In the genomic region with DNA sequence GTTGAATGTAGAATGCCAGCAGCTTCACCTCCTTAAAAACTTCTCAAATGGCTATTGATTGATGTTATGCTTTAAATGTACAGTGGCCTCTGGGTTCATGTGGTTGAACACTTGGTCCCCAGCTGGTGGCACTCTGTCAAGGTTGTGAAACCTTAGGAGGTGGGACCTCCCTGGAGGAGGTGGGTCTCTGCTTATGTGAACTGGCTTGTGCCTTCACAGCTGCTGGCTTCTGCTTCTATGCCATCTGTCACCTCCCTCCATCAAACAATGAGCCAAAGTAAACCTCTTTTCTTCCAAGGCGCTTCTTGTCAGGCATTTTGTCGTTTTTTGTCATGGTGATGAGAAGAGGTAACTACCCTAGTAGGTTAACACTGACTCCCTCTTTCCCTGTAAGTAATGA, we compare ENCODE assay signal across 9 mouse cellular contexts. TPM values are rescaled to one million over a fixed set of nuclear protein-coding genes. Genes with fewer than 3 reads are reported as not detected.
DNase-seq lines count a peak whose midpoint lies in the region; ATAC-seq and TF ChIP-seq lines count a peak whose summit lies in the region.
"Had no signal": no experiment of that assay in that cellular context is flagged by ENCODE, and none has a peak within 500 bp of the region (broad histone marks: within the 10 kb centered on the region; RNA-seq: fewer than 3 reads in every experiment).

No protein-coding gene starts in this region.

- intact Hi-C loops in heart, adult 2 months (cut with DNase I) = no loop called here

- H3K9ac ChIP-seq in heart, adult 2 months (ENCODE audit: low read depth, low read length) = no peak overlapping the region
- H3K9ac ChIP-seq in heart, embryonic 11.5 days (ENCODE audit: low read depth, low read length) = no peak overlapping the region
- no peak overlapping the region for H3K9ac ChIP-seq in kidney, postnatal 0 days (ENCODE audit: low read depth, low read length)
- H3K9ac ChIP-seq: liver, embryonic 13.5 days had no signal

- no peak overlapping the region for H3K4me3 ChIP-seq in heart, adult 2 months
- no peak overlapping the region for H3K4me3 ChIP-seq in heart, embryonic 11.5 days (ENCODE audit: low read depth, low read length)
- no peak overlapping the region for H3K4me3 ChIP-seq in kidney, postnatal 0 days (replicated peaks; ENCODE audit: low read depth, low read length)
- H3K4me3 ChIP-seq in layer of hippocampus, adult 2 months = no peak overlapping the region
- H3K4me3 ChIP-seq: liver, embryonic 13.5 days had no signal

- no peak for TF ChIP-seq POLR2A in heart, adult 2 months (IDR thresholded peaks at IDR 0.05; ENCODE audit: insufficient read depth, low read depth, low read length)

- no peaks in the 10 kb centered on the region for H3K9me3 ChIP-seq in heart, embryonic 11.5 days (replicated peaks; ENCODE audit: control insufficient read depth, low read length)
- H3K9me3 ChIP-seq in kidney, postnatal 0 days (replicated peaks; ENCODE audit: low read length) = no peaks in the 10 kb centered on the region
- H3K9me3 ChIP-seq: liver, embryonic 13.5 days had no signal

- ATAC-seq in heart, embryonic 11.5 days (replicated peaks; ENCODE audit: insufficient number of reproducible peaks, low FRiP score, low TSS enrichment) = no peak
- peak; percentile 77; the same call in 1 of the 2 replicates for ATAC-seq in kidney, postnatal 0 days (replicated peaks; ENCODE audit: low FRiP score, low read depth)

- H3K79me2 ChIP-seq in heart, adult 2 months (replicated peaks; ENCODE audit: control insufficient read depth, insufficient read depth, low read length) = peaks cover 17% of the 10 kb centered on the region

- H3K4me2 ChIP-seq in heart, embryonic 11.5 days = no peak overlapping the region
- no peak overlapping the region for H3K4me2 ChIP-seq in kidney, postnatal 0 days (ENCODE audit: low read length)
- H3K4me2 ChIP-seq: liver, embryonic 13.5 days had no signal

- WGBS in heart, adult 2 months = 63% methylated on average over 2 of the region's 2 CpGs
- 49% methylated on average over 2 of the region's 2 CpGs for WGBS in heart, embryonic 11.5 days (ENCODE audit: insufficient replicate concordance)
- 25% methylated on average over 2 of the region's 2 CpGs for WGBS in kidney, postnatal 0 days

- no peaks in the 10 kb centered on the region for H3K27me3 ChIP-seq in heart, adult 2 months (ENCODE audit: control insufficient read depth, insufficient read depth, low read length)
- no peaks in the 10 kb centered on the region for H3K27me3 ChIP-seq in heart, embryonic 11.5 days (ENCODE audit: control insufficient read depth, insufficient read depth, low read length)
- no peaks in the 10 kb centered on the region for H3K27me3 ChIP-seq in kidney, postnatal 0 days (ENCODE audit: insufficient read depth, low read length)
- H3K27me3 ChIP-seq: liver, embryonic 13.5 days had no signal

- H3K4me1 ChIP-seq in heart, adult 2 months (ENCODE audit: control insufficient read depth, insufficient read depth, low read length) = peaks cover 8% of the 10 kb centered on the region
- H3K4me1 ChIP-seq in heart, embryonic 11.5 days (ENCODE audit: control insufficient read depth, insufficient read depth, low read length) = peaks cover 8% of the 10 kb centered on the region; the same call in 1 of the 2 replicates
- H3K4me1 ChIP-seq in kidney, postnatal 0 days (replicated peaks; ENCODE audit: insufficient read depth, low read length) = no peaks in the 10 kb centered on the region

- no peak for TF ChIP-seq CTCF in heart, adult 2 months (IDR thresholded peaks at IDR 0.05)
- TF ChIP-seq CTCF in kidney, postnatal 0 days (IDR thresholded peaks at IDR 0.05; ENCODE audit: low read depth) = no peak
- TF ChIP-seq CTCF in layer of hippocampus, adult 2 months (conservative IDR thresholded peaks at IDR 0.05) = no peak

- no peak for TF ChIP-seq EP300 in heart, adult 2 months (IDR thresholded peaks at IDR 0.05; ENCODE audit: insufficient read depth, low read depth, low read length)

- H3K27ac ChIP-seq in heart, adult 2 months = no peak overlapping the region
- no peak overlapping the region for H3K27ac ChIP-seq in heart, embryonic 11.5 days (ENCODE audit: low read depth, low read length)
- no peak overlapping the region for H3K27ac ChIP-seq in kidney, postnatal 0 days
- H3K27ac ChIP-seq in layer of hippocampus, adult 2 months = no peak overlapping the region
- H3K27ac ChIP-seq: liver, embryonic 13.5 days had no signal

- no peaks in the 10 kb centered on the region; the same call in 1 of the 2 replicates for H3K36me3 ChIP-seq in heart, adult 2 months (ENCODE audit: control insufficient read depth, insufficient read depth, low read length)
- H3K36me3 ChIP-seq in heart, embryonic 11.5 days (ENCODE audit: control insufficient read depth, insufficient read depth, low read length) = no peaks in the 10 kb centered on the region
- no peaks in the 10 kb centered on the region for H3K36me3 ChIP-seq in kidney, postnatal 0 days (ENCODE audit: insufficient read depth, low read length)

- peak; percentile 39 for DNase-seq in heart, adult 2 months
- DNase-seq in 416B (ENCODE audit: low read depth) (peak; percentile 31), adipocyte (ENCODE audit: low spot score) (peak; percentile 60)
- peak; percentile 70 for DNase-seq in kidney, postnatal 0 days (ENCODE audit: low spot score)
- DNase-seq in layer of hippocampus, adult 2 months (ENCODE audit: low spot score in 2 of 2) = no peak
- DNase-seq in layer of hippocampus, adult 9-11 months = no peak
- no peak for DNase-seq in frontal cortex, postnatal 14 days (ENCODE audit: low spot score in 2 of 2)
- DNase-seq: liver, embryonic 13.5 days had no signal

RNA-seq across cellular contexts. Expression of a gene that starts 13.8 kb away (rescaled TPM):
- 100 to 1,000 TPM in 1 of 2 experiments, 10 to 100 TPM in 1; 93.0 to 101 TPM for total RNA-seq in heart, adult 2 months (2021)
- 21.5 and 39.1 TPM in 2 replicates for polyA plus RNA-seq in heart, adult 2 months (2012; rRNA removed)
- 68.4 and 79.3 TPM in 2 replicates for polyA plus RNA-seq in heart, embryonic 11.5 days (2014; fragmentation: Nextera tagmentation; extraction: Ambion mirVana)
- 64.5 and 64.7 TPM in 2 replicates for polyA plus RNA-seq in kidney, postnatal 0 days (2015; fragmentation: Nextera tagmentation; extraction: Ambion mirVana)
- total RNA-seq in layer of hippocampus, adult 2 months (2021) = 100 to 1,000 TPM; 202 to 216 TPM

RNA-seq across cellular contexts. Expression of a gene that starts 31.7 kb away (rescaled TPM):
- total RNA-seq in heart, adult 2 months (2021) = 10 to 100 TPM; 10.1 to 13.8 TPM
- 6.0 and 7.4 TPM in 2 replicates for polyA plus RNA-seq in heart, adult 2 months (2012; rRNA removed)
- 18.6 and 19.4 TPM in 2 replicates for polyA plus RNA-seq in heart, embryonic 11.5 days (2014; fragmentation: Nextera tagmentation; extraction: Ambion mirVana)
- 18.5 and 23.9 TPM in 2 replicates for polyA plus RNA-seq in kidney, postnatal 0 days (2015; fragmentation: Nextera tagmentation; extraction: Ambion mirVana)
- 10 to 100 TPM; 13.3 to 17.2 TPM for total RNA-seq in layer of hippocampus, adult 2 months (2021)

Comparison
In these comparisons a context has a peak if more than half of its experiments do, and no peak if none do; other contexts are left out.
1. DNase-seq: peak in heart, adult 2 months (2 of 2), 416B (single experiment), adipocyte (single experiment) and kidney, postnatal 0 days (single experiment); none in layer of hippocampus, adult 2 months (0 of 2), layer of hippocampus, adult 9-11 months (single experiment) and frontal cortex, postnatal 14 days (0 of 2).